Mouse (Mus musculus) bone marrow, adult 2 months (tissue): Measurements from ENCODE around the gene Dcaf11.

Experiments used
- CTCF ChIP-seq: fragments of 200-500 bp; IDR thresholded peaks from 2 replicates; pipeline ENCODE4 v1.5.1; 2011; ENCODE audit warnings: low read length, control low read depth; ENCODE audit not compliant: control insufficient read depth, insufficient read depth
- POLR2A ChIP-seq: fragments of 200-500 bp; IDR thresholded peaks from 2 replicates; pipeline ENCODE4 v1.6.1; 2011; ENCODE audit warnings: low read depth, mild to moderate bottlenecking, control low read depth, low read length, borderline replicate concordance; ENCODE audit not compliant: control insufficient read depth

- TF ChIP-seq CTCF (no peak), POLR2A (no peak)
These were observed 26.3 kb downstream of the Dcaf11 start for GRCm38 (mm10) chr14:55586149-55586548.
